Mouse (Mus musculus): ENCODE data around the gene Rbfox2. TPM values are rescaled to one million over a fixed set of nuclear protein-coding genes. Genes with fewer than 3 reads are reported as not detected.

Gene Rbfox2
- polyA plus RNA-seq, 1 experiment from 2014 or later, result 96.9 TPM

DNA sequence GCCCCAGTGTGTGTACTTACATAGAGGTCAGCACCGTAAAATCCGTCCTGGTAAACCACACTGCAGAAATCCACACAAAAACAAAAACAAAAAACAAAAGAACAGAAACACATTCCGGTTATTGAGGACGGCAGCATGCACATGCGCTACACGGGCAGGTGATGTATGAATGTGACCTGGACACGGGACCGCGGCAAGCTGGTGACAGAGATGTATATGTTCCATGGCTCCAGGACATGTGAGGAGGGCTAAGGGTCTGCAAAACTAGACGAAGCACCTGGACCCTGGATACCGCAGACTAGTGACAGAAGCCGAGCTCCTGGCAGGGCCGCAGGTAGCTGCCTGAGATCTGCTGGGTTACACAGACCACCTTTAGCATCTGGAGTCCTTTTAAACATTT lies 212.4 kb downstream of the Rbfox2 start:
- H3K9ac ChIP-seq, result no peak overlapping the region
- H3K27ac ChIP-seq, result no peak overlapping the region
- H3K36me3 ChIP-seq, result peaks cover 63% of the 10 kb centered on the region
- no peak overlapping the region for H3K4me3 ChIP-seq
- no peaks in the 10 kb centered on the region for H3K9me3 ChIP-seq
- H3K27me3 ChIP-seq, result no peaks in the 10 kb centered on the region
- WGBS, result 94% methylated on average over 13 of the region's 13 CpGs
- no peak overlapping the region for H3K4me2 ChIP-seq (replicated peaks)
- 0 out of 2 replicates have a peak, but pooled peaks cover under 1% of the 10 kb centered on the region for H3K4me1 ChIP-seq
- no peak for ATAC-seq (ENCODE audit: insufficient number of reproducible peaks, insufficient read depth, low FRiP score, low TSS enrichment)

DNA sequence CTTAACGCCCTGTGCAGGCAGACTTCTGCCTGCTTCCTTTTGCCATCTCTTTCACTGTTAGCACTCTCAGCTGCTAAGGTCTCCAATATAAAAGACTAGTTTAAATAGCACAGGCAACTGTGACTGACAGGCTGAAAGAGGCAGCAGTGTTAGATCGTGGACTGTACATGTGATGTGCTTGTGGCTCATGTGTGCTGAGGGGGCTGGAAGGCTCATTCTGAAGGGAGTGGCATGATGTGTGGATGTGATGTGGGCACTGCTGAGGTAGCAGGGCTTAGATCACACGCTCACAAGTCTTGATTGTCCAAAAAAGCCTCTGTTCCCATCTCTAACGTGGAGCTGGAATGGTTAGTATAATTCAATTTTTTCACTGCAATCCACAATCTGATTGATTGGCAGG lies 215.4 kb downstream of the Rbfox2 start:
- 73% methylated on average over 4 of the region's 4 CpGs for WGBS
- no peaks in the 10 kb centered on the region for H3K9me3 ChIP-seq
- H3K4me1 ChIP-seq, result no peaks in the 10 kb centered on the region
- H3K27ac ChIP-seq, result no peak overlapping the region
- H3K27me3 ChIP-seq, result no peaks in the 10 kb centered on the region
- ATAC-seq (ENCODE audit: insufficient number of reproducible peaks, insufficient read depth, low FRiP score, low TSS enrichment), result no peak
- H3K36me3 ChIP-seq, result peaks cover 57% of the 10 kb centered on the region
- no peak overlapping the region for H3K4me3 ChIP-seq
- H3K9ac ChIP-seq, result no peak overlapping the region
- H3K4me2 ChIP-seq (replicated peaks), result no peak overlapping the region

DNA sequence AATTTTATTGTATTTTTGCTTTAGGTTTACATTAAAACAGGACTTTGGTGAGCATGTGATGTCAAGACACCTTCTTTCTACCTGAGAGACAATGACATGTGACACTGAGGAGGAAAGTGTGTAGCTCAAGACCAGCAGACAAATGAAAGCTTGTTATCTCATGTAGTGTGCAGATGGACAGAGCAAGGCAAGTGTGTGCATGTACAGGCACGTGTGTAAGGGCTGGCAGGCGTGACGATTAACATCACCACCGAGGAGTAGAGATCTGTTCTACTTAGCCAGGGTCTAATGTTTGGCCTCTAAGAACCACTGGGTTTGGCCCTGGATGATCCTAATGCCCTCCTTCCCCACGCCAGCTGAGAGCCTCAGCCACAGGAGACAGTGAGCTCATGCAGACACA lies 216.3 kb downstream of the Rbfox2 start:
- no peak for ATAC-seq (ENCODE audit: insufficient number of reproducible peaks, insufficient read depth, low FRiP score, low TSS enrichment)

DNA sequence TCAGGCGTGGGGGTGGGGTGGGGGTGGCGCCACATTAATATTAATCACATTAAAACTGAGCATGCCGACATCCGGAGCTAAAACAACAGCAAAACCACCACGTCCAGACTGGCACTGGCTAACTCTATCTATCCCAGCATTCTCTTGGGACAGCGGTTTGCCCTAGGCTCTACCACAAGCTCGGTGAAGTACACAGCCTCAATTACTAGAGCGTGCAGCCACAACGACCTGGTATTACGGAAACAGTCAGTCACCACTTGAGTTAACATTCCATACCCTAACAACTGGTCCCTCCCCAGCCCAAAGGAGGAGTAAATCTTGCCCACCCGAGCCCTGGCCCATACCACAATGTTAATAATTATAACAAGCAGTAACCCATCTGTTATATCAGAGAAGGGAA lies 217.6 kb downstream of the Rbfox2 start:
- no peak overlapping the region for H3K4me2 ChIP-seq (replicated peaks)
- H3K9ac ChIP-seq, result no peak overlapping the region
- H3K9me3 ChIP-seq, result no peaks in the 10 kb centered on the region
- no peak overlapping the region for H3K4me3 ChIP-seq
- H3K36me3 ChIP-seq, result peaks cover 65% of the 10 kb centered on the region
- 56% methylated on average over 11 of the region's 11 CpGs for WGBS
- H3K27me3 ChIP-seq, result no peaks in the 10 kb centered on the region
- ATAC-seq (ENCODE audit: insufficient number of reproducible peaks, insufficient read depth, low FRiP score, low TSS enrichment), result no peak
- H3K27ac ChIP-seq, result no peak overlapping the region
- H3K4me1 ChIP-seq, result no peaks in the 10 kb centered on the region

More for the DNA sequence above, 216.3 kb downstream of the Rbfox2 start:
- Histone ChIP-seq H3K9ac (no peak overlapping the region), H3K27me3 (no peaks in the 10 kb centered on the region), H3K4me1 (no peaks in the 10 kb centered on the region), H3K4me2 (replicated peaks) (no peak overlapping the region), H3K4me3 (no peak overlapping the region), H3K36me3 (peaks cover 64% of the 10 kb centered on the region), H3K9me3 (no peaks in the 10 kb centered on the region), H3K27ac (no peak overlapping the region)
- 71% methylated on average over 5 of the region's 5 CpGs for WGBS

DNA sequence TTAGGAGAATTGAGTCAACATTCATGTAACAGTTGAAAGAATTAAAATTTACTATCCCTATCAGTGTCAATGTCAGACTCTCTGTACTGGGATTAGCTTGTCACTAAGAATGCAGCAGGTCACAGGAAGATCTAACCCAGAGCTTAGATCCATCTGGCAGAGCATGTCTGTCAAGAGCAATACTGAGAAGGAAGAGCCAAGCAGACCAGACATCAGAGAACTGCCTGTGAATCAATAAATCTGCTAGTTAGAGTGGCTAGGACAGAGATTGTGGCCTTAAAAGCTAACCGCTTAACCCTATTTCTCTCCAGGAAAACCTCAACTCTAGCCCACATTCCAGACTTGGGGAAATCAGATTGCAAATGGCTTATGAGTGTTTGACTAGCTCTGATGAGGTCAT lies 220.3 kb downstream of the Rbfox2 start:
- H3K36me3 ChIP-seq, result peaks cover 67% of the 10 kb centered on the region
- no peaks in the 10 kb centered on the region for H3K27me3 ChIP-seq
- H3K9ac ChIP-seq, result no peak overlapping the region
- H3K27ac ChIP-seq, result no peak overlapping the region
- no peak overlapping the region for H3K4me2 ChIP-seq (replicated peaks)
- H3K4me3 ChIP-seq, result no peak overlapping the region
- no peak for ATAC-seq (ENCODE audit: insufficient number of reproducible peaks, insufficient read depth, low FRiP score, low TSS enrichment)
- no peaks in the 10 kb centered on the region for H3K9me3 ChIP-seq
- H3K4me1 ChIP-seq, result peaks cover 2% of the 10 kb centered on the region; the same call in 1 of the 2 replicates
- 92% methylated on average over 1 of the region's 1 CpGs for WGBS

DNA sequence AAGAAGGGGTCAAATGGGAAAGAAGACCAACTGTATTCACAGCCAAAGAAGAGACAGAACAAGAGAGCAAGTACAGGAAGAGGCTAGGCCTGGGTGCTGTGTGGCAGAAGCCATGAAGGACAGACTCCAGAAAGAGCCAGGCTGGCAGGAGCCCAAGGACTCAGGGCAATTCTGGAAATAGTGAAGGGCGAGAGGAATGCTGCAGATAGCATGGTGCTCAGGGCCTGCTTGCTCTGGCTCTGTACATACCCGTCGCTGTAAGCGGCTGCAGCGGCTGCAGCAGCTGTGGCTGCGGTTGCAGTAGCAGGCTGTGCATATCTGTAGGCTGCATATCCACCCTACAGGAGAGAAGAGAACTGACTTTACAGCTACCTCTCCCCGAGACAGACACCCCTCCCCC lies 221.0 kb downstream of the Rbfox2 start:
- no peak overlapping the region for H3K4me2 ChIP-seq (replicated peaks)

DNA sequence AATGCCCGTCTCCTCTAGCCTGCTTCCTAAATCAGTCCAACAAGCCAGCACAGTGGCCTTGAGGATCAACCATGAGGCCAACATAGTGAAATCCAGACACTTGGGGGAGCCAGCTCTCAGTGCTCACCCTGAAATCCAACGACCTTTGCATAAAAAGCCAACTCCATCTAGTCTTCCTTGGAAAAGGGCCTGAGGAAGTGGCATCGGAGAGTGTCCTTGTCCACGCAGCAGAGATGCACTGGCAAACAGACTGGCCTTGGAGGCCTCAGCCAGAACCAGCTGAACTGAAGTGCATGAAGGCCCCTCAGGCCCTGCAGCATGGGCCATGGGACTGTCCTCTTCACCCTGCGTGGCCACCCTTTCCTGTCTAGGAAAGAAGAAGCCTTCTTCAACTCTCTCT lies 225.3 kb downstream of the Rbfox2 start:
- peaks cover 11% of the 10 kb centered on the region for H3K4me1 ChIP-seq
- H3K27me3 ChIP-seq, result no peaks in the 10 kb centered on the region
- no peaks in the 10 kb centered on the region for H3K9me3 ChIP-seq
- H3K4me2 ChIP-seq (replicated peaks), result no peak overlapping the region
- peak overlapping the region; percentile 51 for H3K27ac ChIP-seq
- WGBS, result 81% methylated on average over 5 of the region's 5 CpGs
- no peak overlapping the region for H3K9ac ChIP-seq
- H3K4me3 ChIP-seq, result no peak overlapping the region
- H3K36me3 ChIP-seq, result peaks cover 76% of the 10 kb centered on the region
- ATAC-seq (ENCODE audit: insufficient number of reproducible peaks, insufficient read depth, low FRiP score, low TSS enrichment), result no peak

More for the DNA sequence above, 221.0 kb downstream of the Rbfox2 start:
- peaks cover 8% of the 10 kb centered on the region for H3K4me1 ChIP-seq
- no peaks in the 10 kb centered on the region for H3K9me3 ChIP-seq
- no peak overlapping the region for H3K27ac ChIP-seq
- peaks cover 65% of the 10 kb centered on the region for H3K36me3 ChIP-seq
- no peak for ATAC-seq (ENCODE audit: insufficient number of reproducible peaks, insufficient read depth, low FRiP score, low TSS enrichment)
- no peaks in the 10 kb centered on the region for H3K27me3 ChIP-seq
- no peak overlapping the region for H3K4me3 ChIP-seq
- H3K9ac ChIP-seq, result no peak overlapping the region
- 91% methylated on average over 7 of the region's 7 CpGs for WGBS

DNA sequence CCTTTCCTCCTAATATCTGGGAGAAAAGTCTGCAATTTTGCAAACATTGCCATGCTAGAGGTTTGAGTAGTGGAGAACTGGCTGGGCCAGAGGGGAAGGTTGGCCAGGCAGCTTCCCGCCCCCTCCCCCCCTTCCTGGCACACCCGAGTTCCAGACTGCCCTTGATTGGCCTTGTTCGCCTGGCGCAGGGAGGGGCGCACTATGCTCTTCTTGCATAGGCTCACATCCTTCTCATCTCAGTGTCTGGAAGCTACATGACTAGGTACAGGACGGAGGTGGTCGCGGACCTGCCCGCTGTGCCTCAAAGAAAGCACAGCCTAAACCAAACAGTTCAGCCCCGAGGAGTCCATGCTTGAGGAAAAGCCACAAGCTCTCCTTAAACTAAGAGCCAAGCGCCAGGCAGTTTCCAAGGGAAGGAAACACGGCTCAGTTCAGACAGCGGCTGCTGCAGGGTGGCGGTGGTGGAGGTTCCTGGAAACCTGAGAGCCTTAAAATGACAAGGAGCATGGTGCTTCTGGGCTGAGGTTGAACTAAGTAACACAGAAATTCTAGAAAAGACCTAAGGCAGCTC lies 226.0 kb downstream of the Rbfox2 start:
- H3K27me3 ChIP-seq, result no peaks in the 10 kb centered on the region
- ATAC-seq (ENCODE audit: insufficient number of reproducible peaks, insufficient read depth, low FRiP score, low TSS enrichment), result no peak
- H3K4me1 ChIP-seq, result peaks cover 11% of the 10 kb centered on the region
- peak overlapping the region; percentile 51 for H3K27ac ChIP-seq
- no peaks in the 10 kb centered on the region for H3K9me3 ChIP-seq
- H3K36me3 ChIP-seq, result peaks cover 78% of the 10 kb centered on the region
- no peak overlapping the region for H3K9ac ChIP-seq
- no peak overlapping the region for H3K4me3 ChIP-seq
- H3K4me2 ChIP-seq (replicated peaks), result no peak overlapping the region
- WGBS, result 71% methylated on average over 14 of the region's 14 CpGs

DNA sequence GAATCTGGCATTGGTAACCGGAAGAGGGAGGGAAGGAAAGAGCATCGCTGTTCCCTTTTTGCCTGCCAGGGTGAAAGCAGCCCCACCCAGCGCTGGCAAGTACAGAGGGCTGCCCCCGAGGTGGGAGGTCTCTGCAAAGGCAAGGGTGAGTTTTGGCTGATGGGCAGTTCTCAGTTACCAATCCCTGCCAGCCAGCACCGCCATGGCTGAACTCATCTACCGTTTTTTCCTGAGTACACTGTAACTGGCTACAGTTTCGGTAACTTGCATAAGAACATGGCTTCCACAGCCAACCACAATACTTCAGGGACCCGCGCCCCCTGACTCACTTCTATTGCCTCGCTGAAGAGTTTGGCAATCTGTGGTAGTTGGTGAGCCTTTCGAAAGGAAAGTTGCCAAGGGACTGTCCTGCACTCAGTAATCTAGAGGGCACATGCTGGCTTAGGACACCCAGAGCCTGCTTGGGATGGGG lies 226.9 kb downstream of the Rbfox2 start:
- Histone ChIP-seq H3K4me1 (peaks cover 11% of the 10 kb centered on the region), H3K27me3 (no peaks in the 10 kb centered on the region), H3K9ac (no peak overlapping the region), H3K36me3 (peaks cover 74% of the 10 kb centered on the region), H3K27ac (0 out of 2 replicates have a peak overlapping the region, but pooled peaks have one; percentile 17), H3K4me3 (no peak overlapping the region), H3K9me3 (no peaks in the 10 kb centered on the region), H3K4me2 (replicated peaks) (no peak overlapping the region)
- 73% methylated on average over 11 of the region's 11 CpGs for WGBS
- ATAC-seq (ENCODE audit: insufficient number of reproducible peaks, insufficient read depth, low FRiP score, low TSS enrichment), result no peak

DNA sequence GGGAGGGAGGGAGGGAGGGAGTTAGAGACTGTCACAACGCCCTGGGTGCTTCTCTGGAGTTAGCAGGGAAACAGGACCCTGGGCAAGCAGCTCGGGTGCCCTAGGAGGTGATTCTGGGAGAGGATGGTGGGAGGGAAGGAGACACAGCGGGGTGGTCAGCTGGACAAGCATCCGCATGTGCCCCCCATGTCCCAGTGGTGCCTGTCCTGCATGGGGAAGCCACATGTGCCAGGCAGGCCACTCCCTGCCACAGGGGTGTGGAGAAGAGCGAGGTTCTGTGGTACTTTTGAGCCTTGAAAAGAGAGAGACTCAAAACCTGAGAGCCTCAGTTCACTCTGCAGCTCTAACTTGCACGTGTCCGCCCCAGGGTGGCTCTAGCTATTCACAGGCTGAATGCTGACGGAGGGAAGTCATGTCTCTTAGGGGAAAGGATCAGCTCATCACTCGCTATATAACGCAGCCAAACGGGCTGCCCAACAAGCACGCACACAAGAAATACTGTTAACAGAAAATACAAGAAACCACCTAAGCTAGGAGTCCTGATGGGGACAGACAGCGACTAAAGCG lies 227.5 kb downstream of the Rbfox2 start:
- H3K27me3 ChIP-seq, result no peaks in the 10 kb centered on the region
- no peak for ATAC-seq (ENCODE audit: insufficient number of reproducible peaks, insufficient read depth, low FRiP score, low TSS enrichment)
- H3K9me3 ChIP-seq, result no peaks in the 10 kb centered on the region
- H3K4me1 ChIP-seq, result peaks cover 11% of the 10 kb centered on the region
- H3K4me3 ChIP-seq, result no peak overlapping the region
- peaks cover 69% of the 10 kb centered on the region for H3K36me3 ChIP-seq
- 0 out of 2 replicates have a peak overlapping the region, but pooled peaks have one; percentile 17 for H3K27ac ChIP-seq
- no peak overlapping the region for H3K4me2 ChIP-seq (replicated peaks)
- 67% methylated on average over 14 of the region's 14 CpGs for WGBS
- H3K9ac ChIP-seq, result no peak overlapping the region

DNA sequence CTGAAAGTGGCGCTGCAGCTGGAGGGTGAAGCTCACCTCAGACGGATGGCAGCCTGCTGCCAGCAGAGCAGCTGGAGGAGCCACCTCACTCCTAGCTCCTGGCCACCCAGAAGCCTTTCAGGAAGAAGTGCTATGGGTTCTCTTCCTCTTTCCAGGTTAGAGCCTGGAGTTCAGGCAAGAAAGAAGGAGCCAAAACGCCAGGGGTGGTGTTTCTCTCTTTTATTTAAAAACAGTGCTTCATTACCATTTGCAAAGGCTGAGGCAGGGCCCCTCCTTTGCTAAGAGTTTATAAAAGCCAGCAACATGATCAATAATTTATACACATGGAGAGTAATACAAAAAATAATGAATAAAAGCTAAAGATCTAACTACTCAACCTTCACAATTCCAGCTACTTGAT lies 228.0 kb downstream of the Rbfox2 start:
- WGBS, result 74% methylated on average over 3 of the region's 3 CpGs
- H3K9me3 ChIP-seq, result no peaks in the 10 kb centered on the region
- H3K4me2 ChIP-seq (replicated peaks), result no peak overlapping the region
- H3K9ac ChIP-seq, result no peak overlapping the region
- no peak for ATAC-seq (ENCODE audit: insufficient number of reproducible peaks, insufficient read depth, low FRiP score, low TSS enrichment)
- peaks cover 65% of the 10 kb centered on the region for H3K36me3 ChIP-seq
- H3K27me3 ChIP-seq, result no peaks in the 10 kb centered on the region
- H3K4me1 ChIP-seq, result peaks cover 11% of the 10 kb centered on the region
- H3K27ac ChIP-seq, result no peak overlapping the region
- H3K4me3 ChIP-seq, result no peak overlapping the region

DNA sequence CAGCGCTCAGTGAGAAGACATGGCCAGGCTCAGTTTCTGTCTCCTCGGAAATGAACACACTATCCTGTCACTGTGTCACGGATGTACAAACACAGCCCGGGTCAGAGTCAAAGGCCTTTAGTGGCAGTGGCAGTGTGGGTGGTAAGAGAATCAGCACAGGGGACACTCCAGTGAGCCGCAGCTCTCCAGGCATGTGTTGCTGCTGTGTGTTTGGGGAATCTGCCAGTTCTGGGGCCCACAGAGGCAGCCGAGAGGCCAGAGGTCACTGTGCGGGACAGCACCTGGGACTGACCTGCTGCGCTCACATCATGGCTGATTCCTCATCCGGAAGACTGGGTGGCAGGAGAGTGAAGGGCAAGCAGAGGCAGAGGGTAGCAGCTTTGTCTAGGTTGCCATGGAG lies 228.9 kb downstream of the Rbfox2 start:
- Histone ChIP-seq H3K9me3 (no peaks in the 10 kb centered on the region), H3K4me3 (no peak overlapping the region), H3K9ac (no peak overlapping the region), H3K27ac (no peak overlapping the region), H3K4me1 (peaks cover 11% of the 10 kb centered on the region), H3K36me3 (peaks cover 58% of the 10 kb centered on the region), H3K4me2 (replicated peaks) (no peak overlapping the region), H3K27me3 (no peaks in the 10 kb centered on the region)
- 91% methylated on average over 9 of the region's 9 CpGs for WGBS
- no peak for ATAC-seq (ENCODE audit: insufficient number of reproducible peaks, insufficient read depth, low FRiP score, low TSS enrichment)

All from embryonic facial prominence, embryonic 12.5 days (tissue).